Mouse (Mus musculus) kidney, embryonic 16.5 days (tissue): ENCODE results near the gene Med9. TPM values are rescaled to one million over a fixed set of nuclear protein-coding genes. Genes with fewer than 3 reads are reported as not detected.

Experiments used
- ATAC-seq: fragments of 200-750 bp; cut with Nextera tagmentation; 2 replicates; pipeline ENCODE4 v1.8.0; 2017; ENCODE audit warnings: moderate TSS enrichment; ENCODE audit not compliant: low FRiP score, low TSS enrichment
- H3K27ac ChIP-seq: fragments of 300-500 bp; sonication (generic); 2 replicates; pipeline ENCODE4 v1.5.1; 2014; ENCODE audit warnings: low read length
- H3K27me3 ChIP-seq: fragments of 300-500 bp; sonication (generic); 2 replicates; pipeline ENCODE4 v1.6.1; 2014; ENCODE audit warnings: low read length, control low read depth, mixed read lengths; ENCODE audit not compliant: insufficient read depth
- H3K36me3 ChIP-seq: fragments of 300-500 bp; sonication (generic); 2 replicates; pipeline ENCODE4 v1.6.1; 2014; ENCODE audit warnings: low read length, control low read depth, mixed read lengths; ENCODE audit not compliant: insufficient read depth
- H3K4me1 ChIP-seq: fragments of 300-500 bp; sonication (generic); 2 replicates; pipeline ENCODE4 v1.6.1; 2014; ENCODE audit warnings: low read length, control low read depth, mixed read lengths; ENCODE audit not compliant: insufficient read depth
- H3K4me2 ChIP-seq: fragments of 300-500 bp; sonication (generic); replicated peaks from 2 replicates; pipeline ENCODE4 v1.6.1; 2014; ENCODE audit warnings: low read depth, low read length
- H3K4me3 ChIP-seq: fragments of 300-500 bp; sonication (generic); 2 replicates; pipeline ENCODE4 v1.5.1; 2014; ENCODE audit warnings: mild to moderate bottlenecking, low read length
- H3K9ac ChIP-seq: fragments of 300-500 bp; sonication (generic); replicated peaks from 2 replicates; pipeline ENCODE4 v1.6.1; 2014; ENCODE audit warnings: low read length
- H3K9me3 ChIP-seq: fragments of 300-500 bp; sonication (generic); 2 replicates; pipeline ENCODE4 v1.6.1; 2016; ENCODE audit warnings: low read length, control low read depth
- WGBS: fragments of 180-500 bp; shearing (Covaris S2); extraction: QIAGEN DNeasy Blood & Tissue Kit; methylation state at CpG from one replicate; pipeline ENCODE4 v1.1.7; 2014; 5-methylcytosine and 5-hydroxymethylcytosine counted together
- polyA plus RNA-seq: library from polyadenylated mRNA; unstranded; fragments of >200 nt; fragmentation: Nextera tagmentation; extraction: Ambion mirVana; gene quantifications from 2 replicates; pipeline ENCODE4 v1.2.1, GENCODE M21; 2015

The Med9 gene
- polyA plus RNA-seq, 1 experiment from 2014 or later, result 49.1 TPM

DNA sequence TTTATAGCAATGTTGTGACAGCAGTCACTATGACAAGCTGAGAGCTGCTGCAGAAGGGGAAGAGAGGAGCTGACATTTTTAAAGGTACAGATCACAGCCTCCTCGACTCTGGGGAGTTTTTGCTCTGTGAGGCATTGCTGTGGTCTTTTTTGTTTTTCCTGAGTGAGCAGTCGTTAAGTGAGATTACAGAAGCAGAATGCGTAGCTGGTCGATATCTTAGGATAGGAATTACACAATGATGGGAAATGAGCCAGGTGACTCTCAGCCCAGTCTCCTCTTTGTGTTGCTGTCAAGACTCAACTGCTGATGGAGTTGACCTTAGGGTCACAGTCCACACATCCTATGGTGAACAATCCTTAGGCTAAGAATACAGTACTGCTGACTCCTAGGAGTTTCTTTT is 30.0 kb upstream of the Med9 start:
- H3K36me3 ChIP-seq, result no peaks in the 10 kb centered on the region
- 25% methylated on average over 4 of the region's 4 CpGs for WGBS
- no peak for ATAC-seq
- no peak overlapping the region for H3K4me2 ChIP-seq
- H3K4me3 ChIP-seq, result no peak overlapping the region
- no peaks in the 10 kb centered on the region for H3K9me3 ChIP-seq
- H3K27ac ChIP-seq, result no peak overlapping the region
- peaks cover 18% of the 10 kb centered on the region for H3K4me1 ChIP-seq
- H3K9ac ChIP-seq, result no peak overlapping the region
- no peaks in the 10 kb centered on the region for H3K27me3 ChIP-seq

DNA sequence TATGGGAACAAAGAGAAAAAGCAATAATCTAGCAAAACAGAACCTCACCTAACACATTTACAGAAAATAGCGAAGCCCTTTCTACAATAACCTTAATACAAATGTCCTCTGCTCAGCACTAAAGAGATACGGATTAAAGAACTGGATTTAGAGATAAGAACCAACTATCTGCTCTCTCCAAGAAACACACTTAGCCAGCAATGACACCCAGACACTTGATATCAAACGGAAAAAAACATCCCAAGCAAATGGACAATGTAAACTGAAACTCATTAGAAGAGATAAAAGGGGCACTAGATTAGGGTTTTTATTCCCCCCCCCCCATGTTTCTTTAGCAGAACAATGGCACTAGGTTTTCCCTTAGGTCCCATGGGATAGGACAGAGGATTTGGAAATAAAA is 28.6 kb upstream of the Med9 start:
- Histone ChIP-seq H3K4me3 (no peak overlapping the region), H3K27ac (no peak overlapping the region), H3K9ac (no peak overlapping the region), H3K4me1 (peaks cover 18% of the 10 kb centered on the region), H3K36me3 (no peaks in the 10 kb centered on the region), H3K27me3 (no peaks in the 10 kb centered on the region), H3K4me2 (no peak overlapping the region), H3K9me3 (no peaks in the 10 kb centered on the region)
- 82% methylated on average over 3 of the region's 3 CpGs for WGBS
- ATAC-seq, result no peak

DNA sequence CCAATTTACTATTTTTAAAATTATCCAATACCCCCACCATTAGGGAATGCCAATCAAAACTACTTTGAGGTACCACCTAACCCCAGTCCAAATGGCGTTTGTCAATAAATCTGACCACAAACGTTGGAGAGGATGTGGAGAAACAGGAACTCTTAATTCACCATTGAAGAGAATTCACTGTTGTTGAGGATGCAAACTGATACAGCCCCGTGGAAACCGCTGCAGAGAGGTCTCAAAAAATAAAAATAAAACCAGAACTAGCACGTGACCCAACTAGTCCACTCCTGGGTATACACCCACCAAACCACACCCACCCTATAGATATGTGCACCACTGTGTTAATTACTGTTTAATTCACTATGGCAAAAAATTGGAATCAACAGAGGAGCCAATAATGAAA is 27.7 kb upstream of the Med9 start:
- no peak overlapping the region for H3K4me2 ChIP-seq
- WGBS, result 46% methylated on average over 5 of the region's 5 CpGs
- H3K4me1 ChIP-seq, result peaks cover 18% of the 10 kb centered on the region
- no peaks in the 10 kb centered on the region for H3K36me3 ChIP-seq
- H3K27me3 ChIP-seq, result no peaks in the 10 kb centered on the region
- ATAC-seq, result no peak
- no peak overlapping the region for H3K27ac ChIP-seq
- no peak overlapping the region for H3K9ac ChIP-seq
- no peaks in the 10 kb centered on the region for H3K9me3 ChIP-seq
- no peak overlapping the region for H3K4me3 ChIP-seq

DNA sequence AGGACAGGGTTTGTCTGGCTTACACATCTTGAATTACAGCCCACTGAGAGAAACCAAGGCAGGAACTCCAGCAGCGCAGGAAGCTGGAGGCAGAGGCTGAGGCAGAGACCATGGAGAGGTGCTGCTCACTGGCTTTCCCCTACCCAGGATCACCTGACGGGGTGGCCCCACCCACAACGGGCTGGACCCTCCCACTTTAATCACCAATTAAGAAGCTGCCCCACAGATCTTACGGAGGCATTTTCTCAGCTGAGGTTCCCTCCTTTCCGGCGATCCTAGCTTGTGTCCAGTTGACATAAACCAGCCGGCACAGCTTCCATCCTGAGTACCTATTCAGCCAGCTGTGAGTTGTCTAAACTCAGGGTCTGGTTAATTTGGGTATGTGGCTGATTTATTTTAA is 26.7 kb upstream of the Med9 start:
- H3K9me3 ChIP-seq, result no peaks in the 10 kb centered on the region
- H3K36me3 ChIP-seq, result no peaks in the 10 kb centered on the region
- peaks cover 21% of the 10 kb centered on the region for H3K4me1 ChIP-seq
- 13% methylated on average over 7 of the region's 7 CpGs for WGBS
- peak overlapping the region; percentile 28 for H3K4me3 ChIP-seq
- 0 out of 2 replicates have a peak overlapping the region, but pooled peaks have one; percentile 36 for H3K9ac ChIP-seq
- ATAC-seq, result peak; percentile 94
- peak overlapping the region; percentile 50 for H3K4me2 ChIP-seq
- H3K27me3 ChIP-seq, result no peaks in the 10 kb centered on the region
- H3K27ac ChIP-seq, result peak overlapping the region; percentile 48; the same call in 1 of the 2 replicates

DNA sequence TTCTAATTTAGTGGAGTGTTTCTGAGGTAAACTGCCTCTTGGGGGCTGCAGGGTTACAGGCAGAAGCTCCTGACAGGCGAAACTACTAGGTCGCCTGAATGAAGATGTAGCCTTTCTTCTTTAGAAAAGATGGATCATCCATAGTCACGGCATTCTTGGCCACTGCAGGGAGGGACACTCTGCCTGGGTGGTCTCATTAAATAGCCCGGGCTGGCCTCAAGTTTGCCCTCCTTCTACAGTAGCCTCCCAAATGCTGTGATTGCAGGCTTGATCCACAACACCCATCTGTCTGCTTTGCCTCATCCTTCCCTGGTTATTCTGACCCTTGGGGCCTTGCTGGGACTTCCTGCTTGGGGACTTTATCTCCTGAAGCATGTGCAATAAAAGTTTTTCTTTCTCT is 18.0 kb upstream of the Med9 start:
- ATAC-seq, result no peak
- H3K27me3 ChIP-seq, result no peaks in the 10 kb centered on the region
- H3K9me3 ChIP-seq, result no peaks in the 10 kb centered on the region
- no peak overlapping the region for H3K27ac ChIP-seq
- H3K4me3 ChIP-seq, result no peak overlapping the region
- no peak overlapping the region for H3K4me2 ChIP-seq
- H3K9ac ChIP-seq, result no peak overlapping the region
- 49% methylated on average over 4 of the region's 4 CpGs for WGBS
- peaks cover 5% of the 10 kb centered on the region; the same call in 1 of the 2 replicates for H3K4me1 ChIP-seq
- no peaks in the 10 kb centered on the region for H3K36me3 ChIP-seq

DNA sequence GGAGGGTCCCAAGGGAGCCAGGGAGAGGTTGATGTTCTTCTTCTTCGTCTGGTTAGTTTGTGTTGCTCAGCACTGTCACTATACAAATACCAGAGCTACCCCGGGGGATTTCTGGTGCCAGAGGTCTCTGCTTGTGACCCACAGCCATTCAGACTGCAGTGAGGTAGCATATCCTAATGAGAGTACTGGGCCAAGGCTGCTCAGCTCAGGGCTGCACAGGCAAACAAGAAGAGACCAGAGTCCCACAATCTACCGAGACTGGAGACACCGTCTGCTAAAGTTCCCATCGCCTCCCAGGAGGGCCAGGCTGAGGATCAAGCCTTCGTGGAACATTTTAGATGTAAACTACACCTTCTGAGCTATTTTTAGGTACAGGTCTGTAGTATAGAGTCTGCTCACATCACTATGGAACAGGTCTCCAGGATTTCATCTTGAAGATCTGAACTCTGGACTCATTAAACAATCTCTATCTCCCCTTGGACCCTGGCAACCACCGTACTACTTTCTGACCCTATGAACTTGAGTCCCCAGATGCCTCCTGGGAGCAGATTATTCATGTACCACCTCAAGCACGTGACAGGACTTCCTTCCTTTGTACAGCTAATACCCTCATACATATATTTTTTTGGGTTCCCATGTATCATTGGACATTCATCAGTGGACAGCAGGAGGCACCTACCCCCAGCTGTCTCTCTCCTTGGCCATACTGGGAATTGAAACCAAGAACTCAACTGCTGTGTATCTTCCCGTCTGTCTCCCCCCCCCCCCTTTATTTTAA is 15.3 kb upstream of the Med9 start:
- H3K9me3 ChIP-seq, result no peaks in the 10 kb centered on the region
- H3K9ac ChIP-seq, result no peak overlapping the region
- H3K27ac ChIP-seq, result no peak overlapping the region
- H3K4me3 ChIP-seq, result no peak overlapping the region
- no peaks in the 10 kb centered on the region for H3K4me1 ChIP-seq
- no peak overlapping the region for H3K4me2 ChIP-seq
- ATAC-seq, result no peak
- H3K36me3 ChIP-seq, result no peaks in the 10 kb centered on the region
- WGBS, result 56% methylated on average over 9 of the region's 9 CpGs
- H3K27me3 ChIP-seq, result no peaks in the 10 kb centered on the region

DNA sequence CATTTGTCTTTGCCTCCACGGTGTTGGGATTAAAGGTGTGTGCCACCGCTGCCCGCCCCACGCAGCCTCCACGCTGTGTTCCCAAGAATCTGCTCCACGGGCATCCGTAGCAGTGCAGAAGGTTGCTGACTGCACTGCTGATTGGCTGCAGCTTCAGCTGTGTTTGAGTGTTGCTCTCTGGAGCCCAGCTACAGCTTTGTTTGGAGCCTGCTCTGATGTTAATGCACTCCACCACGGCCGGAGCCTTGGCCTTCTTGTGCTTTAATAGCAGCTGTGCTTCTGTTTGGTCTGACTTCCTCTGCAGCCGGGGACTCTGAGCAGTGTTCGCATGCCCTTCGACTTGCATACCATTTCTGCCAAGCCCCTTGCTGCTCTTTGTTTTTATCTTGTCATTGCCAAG is 14.1 kb upstream of the Med9 start:
- no peak overlapping the region for H3K9ac ChIP-seq
- H3K4me2 ChIP-seq, result no peak overlapping the region
- H3K27me3 ChIP-seq, result no peaks in the 10 kb centered on the region
- no peak overlapping the region for H3K4me3 ChIP-seq
- no peak overlapping the region for H3K27ac ChIP-seq
- no peaks in the 10 kb centered on the region for H3K9me3 ChIP-seq
- no peak for ATAC-seq
- 62% methylated on average over 12 of the region's 12 CpGs for WGBS
- no peaks in the 10 kb centered on the region for H3K36me3 ChIP-seq
- no peaks in the 10 kb centered on the region for H3K4me1 ChIP-seq

DNA sequence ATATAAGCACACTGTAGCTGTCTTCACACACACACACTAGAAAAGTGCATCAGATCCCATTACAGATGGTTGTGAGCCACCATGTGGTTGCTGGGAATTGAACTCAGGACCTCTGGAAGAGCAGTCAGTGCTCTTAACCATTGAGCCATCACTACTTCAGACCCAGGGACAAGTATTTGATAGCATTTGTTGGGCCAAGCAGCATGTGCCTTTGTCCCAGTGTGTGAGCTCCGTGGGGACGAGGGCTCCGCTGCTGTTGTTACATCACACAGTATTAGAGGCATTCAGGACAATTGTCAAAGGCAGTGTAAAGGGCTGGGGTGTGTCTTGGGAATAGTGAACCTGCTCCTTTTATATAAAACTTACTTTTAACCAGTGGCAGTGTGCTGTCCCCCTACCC is 11.0 kb upstream of the Med9 start:
- no peak overlapping the region for H3K4me2 ChIP-seq
- H3K36me3 ChIP-seq, result no peaks in the 10 kb centered on the region
- H3K9me3 ChIP-seq, result no peaks in the 10 kb centered on the region
- no peaks in the 10 kb centered on the region for H3K4me1 ChIP-seq
- H3K4me3 ChIP-seq, result no peak overlapping the region
- H3K27me3 ChIP-seq, result no peaks in the 10 kb centered on the region
- no peak overlapping the region for H3K27ac ChIP-seq
- 93% methylated on average over 3 of the region's 3 CpGs for WGBS
- no peak overlapping the region for H3K9ac ChIP-seq
- no peak for ATAC-seq

DNA sequence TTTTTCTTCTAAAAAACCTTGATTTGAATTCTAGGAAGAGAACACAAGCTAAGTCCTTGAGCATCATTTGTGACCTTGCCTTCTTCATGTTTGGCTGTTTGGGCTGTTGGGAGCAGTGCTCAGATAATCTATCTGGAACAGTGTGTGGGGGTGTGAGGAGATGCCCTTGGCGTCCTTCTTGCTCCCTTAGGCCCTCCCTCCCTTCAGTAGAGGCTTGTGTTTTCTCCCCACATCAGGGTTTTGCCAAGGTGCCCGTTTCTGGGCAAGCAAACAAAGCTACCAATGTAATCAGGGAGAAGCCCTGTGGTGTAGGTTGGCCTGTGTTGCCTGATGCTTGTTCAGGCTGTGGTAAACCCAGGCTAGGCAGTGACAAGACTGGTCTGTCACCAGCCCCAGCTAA is 10.4 kb upstream of the Med9 start:
- H3K4me1 ChIP-seq, result no peaks in the 10 kb centered on the region
- ATAC-seq, result no peak
- no peaks in the 10 kb centered on the region for H3K27me3 ChIP-seq
- H3K27ac ChIP-seq, result no peak overlapping the region
- H3K9me3 ChIP-seq, result no peaks in the 10 kb centered on the region
- 32% methylated on average over 2 of the region's 2 CpGs for WGBS
- no peaks in the 10 kb centered on the region for H3K36me3 ChIP-seq
- H3K4me3 ChIP-seq, result no peak overlapping the region
- no peak overlapping the region for H3K4me2 ChIP-seq
- H3K9ac ChIP-seq, result no peak overlapping the region

DNA sequence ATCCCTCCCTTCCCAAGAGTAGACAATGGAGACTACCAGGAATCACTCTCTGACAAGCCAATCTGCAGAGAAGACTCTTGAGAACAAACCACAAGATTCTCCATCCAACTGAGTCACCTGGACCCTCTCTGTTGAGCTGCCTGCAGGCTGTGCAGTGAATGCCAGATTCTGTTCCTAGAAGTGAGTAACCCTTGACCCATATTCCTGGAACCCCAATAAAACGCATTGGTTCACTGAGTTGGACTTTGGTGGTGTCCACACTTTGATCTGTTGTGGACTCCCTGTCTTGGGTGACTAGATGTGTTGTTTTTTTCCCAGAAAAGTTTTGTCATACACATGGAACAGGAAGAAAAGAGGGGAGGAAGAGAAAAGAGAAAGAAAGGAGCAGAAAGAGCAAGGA is 8.2 kb upstream of the Med9 start:
- H3K4me2 ChIP-seq, result no peak overlapping the region
- H3K27me3 ChIP-seq, result no peaks in the 10 kb centered on the region
- no peak overlapping the region for H3K4me3 ChIP-seq
- H3K4me1 ChIP-seq, result no peaks in the 10 kb centered on the region
- WGBS, result 65% methylated on average over 1 of the region's 1 CpGs
- no peaks in the 10 kb centered on the region for H3K9me3 ChIP-seq
- no peak for ATAC-seq
- no peak overlapping the region for H3K9ac ChIP-seq
- H3K36me3 ChIP-seq, result no peaks in the 10 kb centered on the region
- H3K27ac ChIP-seq, result no peak overlapping the region
